Mouse (Mus musculus): ENCODE results near the gene Prss53. TPM values are rescaled to one million over a fixed set of nuclear protein-coding genes. Genes with fewer than 3 reads are reported as not detected.
"Not testable (repeated sequence)": the region's sequence is repeated elsewhere in the genome, so short reads cannot be mapped to it uniquely, and the experiment has no call there.

Prss53 gene
- total and polyA plus RNA-seq, 3 experiments: 0.76 to 3.8 (median 1.2) TPM

GRCm38 (mm10) chr7:127837878-127838277 is 52.9 kb downstream of the Prss53 start:
- H3K36me3 ChIP-seq (ENCODE audit: control insufficient read depth, insufficient read depth, low read length); H3K9ac ChIP-seq (ENCODE audit: low read depth, low read length); DNase-seq; H3K27me3 ChIP-seq (ENCODE audit: control insufficient read depth, insufficient read depth, low read length); intact Hi-C loops (cut with DNase I); H3K27ac ChIP-seq; H3K4me1 ChIP-seq (ENCODE audit: control insufficient read depth, insufficient read depth, low read length); H3K4me3 ChIP-seq; H3K79me2 ChIP-seq (replicated peaks; ENCODE audit: control insufficient read depth, insufficient read depth, low read length): not testable (repeated sequence)
- peak; percentile 15; the same call in 1 of the 2 replicates for TF ChIP-seq CTCF (IDR thresholded peaks at IDR 0.05)
- WGBS: 81% methylated on average over 4 of the region's 4 CpGs

DNA sequence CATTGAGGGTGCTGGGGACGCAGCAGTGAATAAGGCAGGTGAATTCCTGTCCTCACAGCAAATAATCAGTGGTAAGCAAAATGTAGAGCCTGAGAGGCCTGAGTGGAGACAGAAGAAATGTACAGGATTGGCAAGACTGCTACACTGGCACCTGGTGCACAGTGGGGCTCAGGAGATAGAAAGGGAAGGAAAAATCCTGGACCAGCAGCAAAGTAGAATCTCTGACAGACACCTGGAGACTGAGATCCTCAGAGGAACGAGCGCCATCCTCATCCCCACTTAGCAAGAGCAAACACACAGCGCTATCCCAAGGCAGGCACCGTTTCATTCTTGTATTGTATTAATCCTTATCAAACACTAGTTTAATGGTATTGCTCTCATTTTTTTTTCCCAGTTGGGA is 53.3 kb downstream of the Prss53 start:
- Histone ChIP-seq H3K27ac (no peak overlapping the region), H3K79me2 (replicated peaks; ENCODE audit: control insufficient read depth, insufficient read depth, low read length) (no peaks in the 10 kb centered on the region), H3K9ac (ENCODE audit: low read depth, low read length) (no peak overlapping the region), H3K4me1 (ENCODE audit: control insufficient read depth, insufficient read depth, low read length) (peaks cover 2% of the 10 kb centered on the region; the same call in 1 of the 2 replicates), H3K27me3 (ENCODE audit: control insufficient read depth, insufficient read depth, low read length) (no peaks in the 10 kb centered on the region), H3K4me3 (no peak overlapping the region), H3K36me3 (ENCODE audit: control insufficient read depth, insufficient read depth, low read length) (no peaks in the 10 kb centered on the region)
- WGBS: 91% methylated on average over 5 of the region's 5 CpGs
- TF ChIP-seq CTCF (IDR thresholded peaks at IDR 0.05) (no peak), POLR2A (IDR thresholded peaks at IDR 0.05; ENCODE audit: insufficient read depth, low read depth, low read length) (no peak), EP300 (IDR thresholded peaks at IDR 0.05; ENCODE audit: insufficient read depth, low read depth, low read length) (no peak)
- intact Hi-C loops (cut with DNase I): no loop called here
- DNase-seq: no peak

Other genes starting within 250 kb of the Prss53 start
- 10 to 100 TPM; 34.1 to 34.5 TPM for gene Bcl7c, start 182.0 kb downstream of the Prss53 start, total RNA-seq (2021)
- gene Bcl7c, start 182.0 kb downstream of the Prss53 start, polyA plus RNA-seq (2012; rRNA removed): 13.5 and 13.6 TPM in 2 replicates
- 1 to 10 TPM; 6.6 to 8.7 TPM for gene Ctf1, start 178.2 kb downstream of the Prss53 start, total RNA-seq (2021)
- 15.3 and 24.5 TPM in 2 replicates for gene Ctf1, start 178.2 kb downstream of the Prss53 start, polyA plus RNA-seq (2012; rRNA removed)
- gene Ctf2, start 158.8 kb downstream of the Prss53 start, total RNA-seq (2021): not detected
- not detected in 2 replicates for gene Ctf2, start 158.8 kb downstream of the Prss53 start, polyA plus RNA-seq (2012; rRNA removed)
- 1 to 10 TPM; 3.3 to 3.4 TPM for gene Fbxl19, start 146.4 kb downstream of the Prss53 start, total RNA-seq (2021)
- gene Fbxl19, start 146.4 kb downstream of the Prss53 start, polyA plus RNA-seq (2012; rRNA removed): 4.1 and 4.8 TPM in 2 replicates
- gene Orai3, start 121.2 kb downstream of the Prss53 start, total RNA-seq (2021): 10 to 100 TPM; 21.9 to 23.5 TPM
- 27.5 and 31.7 TPM in 2 replicates for gene Orai3, start 121.2 kb downstream of the Prss53 start, polyA plus RNA-seq (2012; rRNA removed)
- 10 to 100 TPM; 16.3 to 18.5 TPM for gene Setd1a, start 114.3 kb downstream of the Prss53 start, total RNA-seq (2021)
- gene Setd1a, start 114.3 kb downstream of the Prss53 start, polyA plus RNA-seq (2012; rRNA removed): 7.1 and 8.6 TPM in 2 replicates
- gene Gm49388, start 105.4 kb downstream of the Prss53 start, total RNA-seq (2021): 1 to 10 TPM; 1.6 to 2.6 TPM
- not detected in 2 replicates for gene Gm49388, start 105.4 kb downstream of the Prss53 start, polyA plus RNA-seq (2012; rRNA removed)
- gene Hsd3b7, start 90.4 kb downstream of the Prss53 start, total RNA-seq (2021): 10 to 100 TPM in 1 of 2 experiments, 1 to 10 TPM in 1; 9.8 to 12.9 TPM
- gene Hsd3b7, start 90.4 kb downstream of the Prss53 start, polyA plus RNA-seq (2012; rRNA removed): 37.0 and 45.0 TPM in 2 replicates
- gene Stx4a, start 66.7 kb downstream of the Prss53 start, total RNA-seq (2021): 10 to 100 TPM; 68.4 to 71.9 TPM
- 79.3 and 83.0 TPM in 2 replicates for gene Stx4a, start 66.7 kb downstream of the Prss53 start, polyA plus RNA-seq (2012; rRNA removed)
- 1 to 10 TPM in 1 of 2 experiments, under 1 TPM in 1; 0.77 to 1.1 TPM for gene Stx1b, start 66.4 kb downstream of the Prss53 start, total RNA-seq (2021)
- gene Stx1b, start 66.4 kb downstream of the Prss53 start, polyA plus RNA-seq (2012; rRNA removed): 3.8 and 4.0 TPM in 2 replicates
- 10 to 100 TPM; 17.7 to 18.9 TPM for gene Zfp646, start 14.7 kb downstream of the Prss53 start, total RNA-seq (2021)
- gene Zfp646, start 14.7 kb downstream of the Prss53 start, polyA plus RNA-seq (2012; rRNA removed): 8.0 and 11.8 TPM in 2 replicates
- gene Zfp668, start 14.1 kb downstream of the Prss53 start, total RNA-seq (2021): 1 to 10 TPM; 3.4 to 4.1 TPM
- 2.2 and 2.7 TPM in 2 replicates for gene Zfp668, start 14.1 kb downstream of the Prss53 start, polyA plus RNA-seq (2012; rRNA removed)
- not detected for gene Gm21974, start 4.5 kb upstream of the Prss53 start, total RNA-seq (2021)
- gene Gm21974, start 4.5 kb upstream of the Prss53 start, polyA plus RNA-seq (2012; rRNA removed): not detected in 2 replicates
- 10 to 100 TPM; 16.2 to 17.7 TPM for gene Vkorc1, start 4.6 kb upstream of the Prss53 start, total RNA-seq (2021)
- 59.2 and 90.0 TPM in 2 replicates for gene Vkorc1, start 4.6 kb upstream of the Prss53 start, polyA plus RNA-seq (2012; rRNA removed)
- 100 to 1,000 TPM; 104 to 131 TPM for gene Bckdk, start 13.1 kb upstream of the Prss53 start, total RNA-seq (2021)
- 165 and 210 TPM in 2 replicates for gene Bckdk, start 13.1 kb upstream of the Prss53 start, polyA plus RNA-seq (2012; rRNA removed)
- gene Kat8, start 21.5 kb upstream of the Prss53 start, total RNA-seq (2021): 10 to 100 TPM; 13.8 to 14.6 TPM
- gene Kat8, start 21.5 kb upstream of the Prss53 start, polyA plus RNA-seq (2012; rRNA removed): 10.1 and 16.9 TPM in 2 replicates
- not detected for gene Prss8, start 39.1 kb upstream of the Prss53 start, total RNA-seq (2021)
- 1.1 TPM in 1 of 2 replicates, not detected in the other for gene Prss8, start 39.1 kb upstream of the Prss53 start, polyA plus RNA-seq (2012; rRNA removed)
- gene Prss36, start 55.8 kb upstream of the Prss53 start, total RNA-seq (2021): 1 to 10 TPM; 6.0 to 9.7 TPM
- gene Prss36, start 55.8 kb upstream of the Prss53 start, polyA plus RNA-seq (2012; rRNA removed): 21.4 and 23.1 TPM in 2 replicates
- 100 to 1,000 TPM; 151 to 181 TPM for gene Fus, start 76.5 kb upstream of the Prss53 start, total RNA-seq (2021)
- 222 and 261 TPM in 2 replicates for gene Fus, start 76.5 kb upstream of the Prss53 start, polyA plus RNA-seq (2012; rRNA removed)
- gene Pycard, start 102.9 kb upstream of the Prss53 start, total RNA-seq (2021): 1 to 10 TPM; 6.9 to 8.8 TPM
- 28.3 and 32.8 TPM in 2 replicates for gene Pycard, start 102.9 kb upstream of the Prss53 start, polyA plus RNA-seq (2012; rRNA removed)
- 100 to 1,000 TPM; 252 to 303 TPM for gene Trim72, start 113.0 kb upstream of the Prss53 start, total RNA-seq (2021)
- gene Trim72, start 113.0 kb upstream of the Prss53 start, polyA plus RNA-seq (2012; rRNA removed): 218 and 278 TPM in 2 replicates
- 1 to 10 TPM; 6.7 to 7.0 TPM for gene Itgam, start 171.7 kb upstream of the Prss53 start, total RNA-seq (2021)
- gene Itgam, start 171.7 kb upstream of the Prss53 start, polyA plus RNA-seq (2012; rRNA removed): 4.2 and 7.6 TPM in 2 replicates
- gene Gm49368, start 171.7 kb upstream of the Prss53 start, total RNA-seq (2021): under 1 TPM in 1 of 2 experiments, not detected in 1; 0.23 TPM
- not detected in 2 replicates for gene Gm49368, start 171.7 kb upstream of the Prss53 start, polyA plus RNA-seq (2012; rRNA removed)
- gene Itgax, start 238.6 kb upstream of the Prss53 start, total RNA-seq (2021): under 1 TPM; 0.23 to 0.37 TPM
- 0.35 and 1.2 TPM in 2 replicates for gene Itgax, start 238.6 kb upstream of the Prss53 start, polyA plus RNA-seq (2012; rRNA removed)

Data from heart, adult 2 months (tissue).